Mouse (Mus musculus) G1E (cell line): ENCODE data around the gene Zfand3.

Experiments
- CTCF ChIP-seq: IDR thresholded peaks from 2 replicates; pipeline ENCODE4 v1.5.1; 2012; ENCODE audit warnings: low read depth, low read length, inconsistent platforms, mixed read lengths
- GATA1 ChIP-seq: IDR thresholded peaks from 2 replicates; pipeline ENCODE4 v1.6.1; 2012; ENCODE audit warnings: borderline replicate concordance, low read length, inconsistent platforms, mixed read lengths
- GATA2 ChIP-seq: IDR thresholded peaks from 2 replicates; pipeline ENCODE4 v1.6.1; 2012; ENCODE audit warnings: low read depth, low read length, inconsistent platforms, borderline replicate concordance
- POLR2AphosphoS5 ChIP-seq: IDR thresholded peaks from 2 replicates; pipeline ENCODE4 v1.6.1; 2012; ENCODE audit warnings: low read depth, low read length, inconsistent platforms; ENCODE audit not compliant: insufficient replicate concordance
- TAL1 ChIP-seq: conservative IDR thresholded peaks from 2 replicates; pipeline ENCODE4 v1.6.1; 2012; ENCODE audit warnings: low read depth, low read length, inconsistent platforms, mixed read lengths

GRCm38 (mm10) chr17:30159341-30159740 is 154.8 kb downstream of the Zfand3 start:
- TF ChIP-seq GATA1 (no peak), CTCF (no peak), POLR2AphosphoS5 (no peak), TAL1 (no peak), GATA2 (no peak)
